Comparison of ENCODE assay signal across 9 mouse cellular contexts in genomic region chr4:133103525-133104193, GRCm38 (mm10). TPM values are rescaled to one million over a fixed set of nuclear protein-coding genes. Genes with fewer than 3 reads are reported as not detected.
DNase-seq lines count a peak whose midpoint lies in the region; ATAC-seq and TF ChIP-seq lines count a peak whose summit lies in the region.
"Had no signal": no experiment of that assay in that cellular context is flagged by ENCODE, and none has a peak within 500 bp of the region (broad histone marks: within the 10 kb centered on the region; RNA-seq: fewer than 3 reads in every experiment).

No protein-coding gene starts in this region.

- H3K4me3 ChIP-seq in hindbrain, embryonic 14.5 days (replicated peaks; ENCODE audit: low read length), result no peak overlapping the region
- no peak overlapping the region for H3K4me3 ChIP-seq in hindbrain, embryonic 11.5 days (ENCODE audit: low read depth, low read length)
- no peak overlapping the region; the same call in none of the 2 replicates for H3K4me3 ChIP-seq in kidney, embryonic 14.5 days (ENCODE audit: low read length)
- no peak overlapping the region for H3K4me3 ChIP-seq in lung, postnatal 0 days (ENCODE audit: low read depth, low read length)

- H3K27ac ChIP-seq in hindbrain, embryonic 14.5 days, result no peak overlapping the region
- H3K27ac ChIP-seq in hindbrain, embryonic 11.5 days (ENCODE audit: low read depth, low read length), result no peak overlapping the region
- H3K27ac ChIP-seq in kidney, embryonic 14.5 days (ENCODE audit: low read depth, low read length), result peak overlapping the region; percentile 63
- peak overlapping the region; percentile 90 for H3K27ac ChIP-seq in lung, postnatal 0 days (ENCODE audit: low read length)

- WGBS in hindbrain, embryonic 14.5 days, result 29% methylated on average over 16 of the region's 16 CpGs
- 22% methylated on average over 14 of the region's 16 CpGs for WGBS in hindbrain, embryonic 11.5 days
- 19% methylated on average over 16 of the region's 16 CpGs for WGBS in kidney, embryonic 14.5 days
- 17% methylated on average over 15 of the region's 16 CpGs for WGBS in lung, postnatal 0 days

- intact Hi-C loops in left cerebral cortex, postnatal 25 days (cut with DNase I), result no loop called here

- 0 out of 2 replicates have a peak, but pooled peaks cover 11% of the 10 kb centered on the region for H3K4me1 ChIP-seq in hindbrain, embryonic 14.5 days (replicated peaks; ENCODE audit: control insufficient read depth, insufficient read depth, low read length)
- 0 out of 2 replicates have a peak, but pooled peaks cover 2% of the 10 kb centered on the region for H3K4me1 ChIP-seq in hindbrain, embryonic 11.5 days (replicated peaks; ENCODE audit: control insufficient read depth, insufficient read depth, low read length)
- H3K4me1 ChIP-seq in kidney, embryonic 14.5 days (ENCODE audit: control insufficient read depth, insufficient read depth, low read length), result peaks cover 17% of the 10 kb centered on the region
- H3K4me1 ChIP-seq in lung, postnatal 0 days (ENCODE audit: insufficient read depth, low read depth, low read length), result peaks cover 22% of the 10 kb centered on the region; the same call in 1 of the 2 replicates

- no peaks in the 10 kb centered on the region for H3K9me3 ChIP-seq in hindbrain, embryonic 14.5 days (ENCODE audit: control insufficient read depth, low read length)
- H3K9me3 ChIP-seq in hindbrain, embryonic 11.5 days (ENCODE audit: control insufficient read depth, low read length), result no peaks in the 10 kb centered on the region
- H3K9me3 ChIP-seq in kidney, embryonic 14.5 days (ENCODE audit: control insufficient read depth, low read length), result no peaks in the 10 kb centered on the region
- no peaks in the 10 kb centered on the region for H3K9me3 ChIP-seq in lung, postnatal 0 days (ENCODE audit: low read length)

- no peak overlapping the region for H3K9ac ChIP-seq in hindbrain, embryonic 14.5 days
- H3K9ac ChIP-seq in hindbrain, embryonic 11.5 days (ENCODE audit: low read depth, low read length), result no peak overlapping the region
- H3K9ac ChIP-seq in kidney, embryonic 14.5 days (ENCODE audit: low read depth, low read length), result no peak overlapping the region
- no peak overlapping the region for H3K9ac ChIP-seq in lung, postnatal 0 days (replicated peaks; ENCODE audit: low read depth)

- no peak for ATAC-seq in hindbrain, embryonic 14.5 days (ENCODE audit: low FRiP score)
- no peak for ATAC-seq in hindbrain, embryonic 11.5 days (ENCODE audit: low FRiP score)
- peak; percentile 77 for ATAC-seq in kidney, embryonic 14.5 days (ENCODE audit: low FRiP score, low TSS enrichment)
- ATAC-seq in lung, postnatal 0 days, result no peak
- ATAC-seq: activated CD4-positive, CD25-positive, alpha-beta regulatory T cell, adult 4 months had no signal

- TF ChIP-seq CTCF in lung, postnatal 0 days (IDR thresholded peaks at IDR 0.05), result no peak

- H3K36me3 ChIP-seq in hindbrain, embryonic 14.5 days (replicated peaks; ENCODE audit: control insufficient read depth, insufficient read depth), result no peaks in the 10 kb centered on the region
- no peaks in the 10 kb centered on the region for H3K36me3 ChIP-seq in hindbrain, embryonic 11.5 days (ENCODE audit: control insufficient read depth, insufficient read depth, low read length)
- H3K36me3 ChIP-seq in kidney, embryonic 14.5 days (ENCODE audit: control insufficient read depth, insufficient read depth, low read length), result no peaks in the 10 kb centered on the region
- no peaks in the 10 kb centered on the region for H3K36me3 ChIP-seq in lung, postnatal 0 days (ENCODE audit: insufficient read depth, low read length)

- TF ChIP-seq EP300 in lung, postnatal 0 days (IDR thresholded peaks at IDR 0.05), result no peak

- H3K4me2 ChIP-seq in hindbrain, embryonic 14.5 days (replicated peaks), result peak overlapping the region; percentile 21; the same call in 1 of the 2 replicates
- no peak overlapping the region for H3K4me2 ChIP-seq in hindbrain, embryonic 11.5 days (replicated peaks; ENCODE audit: low read depth, low read length)
- peak overlapping the region; percentile 8; the same call in 1 of the 2 replicates for H3K4me2 ChIP-seq in kidney, embryonic 14.5 days (replicated peaks; ENCODE audit: low read depth, low read length)
- H3K4me2 ChIP-seq in lung, postnatal 0 days (replicated peaks; ENCODE audit: low read depth, low read length), result peak overlapping the region; percentile 34; the same call in 1 of the 2 replicates

- H3K27me3 ChIP-seq in hindbrain, embryonic 14.5 days (ENCODE audit: control insufficient read depth, insufficient read depth, low read length), result no peaks in the 10 kb centered on the region
- H3K27me3 ChIP-seq in hindbrain, embryonic 11.5 days (ENCODE audit: control insufficient read depth, insufficient read depth, low read length), result no peaks in the 10 kb centered on the region
- H3K27me3 ChIP-seq in kidney, embryonic 14.5 days (ENCODE audit: control insufficient read depth, insufficient read depth, low read length), result no peaks in the 10 kb centered on the region
- no peaks in the 10 kb centered on the region for H3K27me3 ChIP-seq in lung, postnatal 0 days (replicated peaks; ENCODE audit: insufficient read depth, low read length)

- DNase-seq in hindbrain, embryonic 14.5 days (ENCODE audit: low spot score), result no peak
- no peak for DNase-seq in hindbrain, embryonic 11.5 days (ENCODE audit: low spot score)
- DNase-seq in cerebellum, postnatal 25 days, result peak; percentile 56 to 61
- peak; percentile 78 for DNase-seq in lung, postnatal 0 days (ENCODE audit: low spot score)
- no peak for DNase-seq in Muller cell, postnatal 12 days (ENCODE audit: inconsistent ontology term)
- no peak for DNase-seq in embryo, embryonic 11 days
- DNase-seq in left cerebral cortex, postnatal 25 days (ENCODE audit: low spot score in 2 of 2), result no peak

RNA-seq across cellular contexts. Expression of gene Wasf2, which starts 26.6 kb away (rescaled TPM):
- 21.0 and 23.9 TPM in 2 replicates for polyA plus RNA-seq in hindbrain, embryonic 14.5 days (2014; fragmentation: Nextera tagmentation; extraction: Ambion mirVana)
- polyA plus RNA-seq in hindbrain, embryonic 11.5 days (2014; fragmentation: Nextera tagmentation; extraction: Ambion mirVana), result 34.6 and 58.4 TPM in 2 replicates
- 103 and 143 TPM in 2 replicates for polyA plus RNA-seq in kidney, embryonic 14.5 days (2014; fragmentation: Nextera tagmentation; extraction: Ambion mirVana)
- 149 and 153 TPM in 2 replicates for polyA plus RNA-seq in lung, postnatal 0 days (2015; fragmentation: Nextera tagmentation; extraction: Ambion mirVana)
- 10 to 100 TPM; 27.6 to 32.9 TPM for total RNA-seq in left cerebral cortex, postnatal 25 days (2021)

Comparison
In these comparisons a context has a peak if more than half of its experiments do, and no peak if none do; other contexts are left out.
1. DNase-seq: peak in cerebellum, postnatal 25 days (2 of 2) and lung, postnatal 0 days (single experiment); none in hindbrain, embryonic 14.5 days (single experiment), hindbrain, embryonic 11.5 days (single experiment), Muller cell, postnatal 12 days (single experiment), embryo, embryonic 11 days (single experiment) and left cerebral cortex, postnatal 25 days (0 of 2).
2. H3K27ac ChIP-seq: peak in kidney, embryonic 14.5 days (single experiment) and lung, postnatal 0 days (single experiment); none in hindbrain, embryonic 14.5 days (single experiment) and hindbrain, embryonic 11.5 days (single experiment).